Mouse (Mus musculus): ENCODE results near the gene Iqschfp. TPM values are rescaled to one million over a fixed set of nuclear protein-coding genes. Genes with fewer than 3 reads are reported as not detected.

Gene Iqschfp
- polyA plus RNA-seq, 1 experiment from 2014 or later = 5.3 TPM

DNA sequence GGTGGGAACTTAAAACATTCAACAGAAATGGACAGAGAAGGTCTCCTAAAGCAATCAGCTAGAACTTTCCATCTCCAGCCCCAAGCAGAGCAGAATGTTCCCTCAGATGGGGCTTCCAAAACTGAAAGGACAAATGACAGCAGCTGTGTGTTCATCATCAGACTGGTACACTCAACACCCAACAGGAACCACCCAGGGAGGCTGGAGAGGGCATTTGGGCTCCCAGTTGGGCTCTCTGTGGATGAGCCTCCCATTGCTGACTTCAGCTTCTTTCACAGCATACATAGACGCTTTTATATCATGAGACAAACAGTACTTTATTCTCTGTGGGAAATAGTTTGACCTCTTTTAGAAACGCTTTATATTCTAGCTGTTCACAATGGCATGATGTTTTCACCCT is 464.5 kb downstream of the Iqschfp start:
- no peak overlapping the region for H3K27ac ChIP-seq (ENCODE audit: low read length)
- H3K4me3 ChIP-seq (replicated peaks; ENCODE audit: low read length) = no peak overlapping the region
- H3K36me3 ChIP-seq (ENCODE audit: control insufficient read depth, insufficient read depth) = no peaks in the 10 kb centered on the region
- ATAC-seq = no peak
- H3K4me2 ChIP-seq (ENCODE audit: low read length) = no peak overlapping the region
- no peak overlapping the region for H3K9ac ChIP-seq (replicated peaks; ENCODE audit: low read depth, low read length)
- H3K4me1 ChIP-seq (replicated peaks; ENCODE audit: control insufficient read depth, insufficient read depth, low read length) = peaks cover 3% of the 10 kb centered on the region
- no peaks in the 10 kb centered on the region for H3K27me3 ChIP-seq (replicated peaks; ENCODE audit: control insufficient read depth, insufficient read depth, low read length)
- 87% methylated on average over 2 of the region's 2 CpGs for WGBS
- peaks cover 3% of the 10 kb centered on the region; the same call in 1 of the 2 replicates for H3K9me3 ChIP-seq (ENCODE audit: control insufficient read depth, low read length)

DNA sequence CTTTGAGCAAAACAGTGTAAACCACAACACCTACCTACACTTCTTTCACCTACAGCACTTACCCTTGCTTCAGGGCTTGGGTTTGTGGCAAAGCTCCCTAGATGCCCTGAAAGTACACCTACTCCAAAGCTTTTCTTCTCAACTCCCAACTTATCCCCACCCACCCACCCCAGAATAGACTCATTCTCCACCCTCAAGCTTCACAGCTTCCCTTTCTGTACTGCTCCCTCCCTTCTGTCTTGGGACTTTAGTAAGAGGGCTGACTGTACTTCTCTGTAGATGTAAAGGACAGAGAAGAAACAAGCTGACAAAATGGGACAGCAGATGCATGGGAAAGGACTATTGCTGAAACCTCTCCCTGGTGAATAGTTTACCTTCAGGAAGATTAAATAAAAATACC is 476.0 kb downstream of the Iqschfp start:
- Histone ChIP-seq H3K27ac (ENCODE audit: low read length) (no peak overlapping the region), H3K36me3 (ENCODE audit: control insufficient read depth, insufficient read depth) (no peaks in the 10 kb centered on the region), H3K4me2 (ENCODE audit: low read length) (no peak overlapping the region), H3K9me3 (ENCODE audit: control insufficient read depth, low read length) (no peaks in the 10 kb centered on the region), H3K4me1 (replicated peaks; ENCODE audit: control insufficient read depth, insufficient read depth, low read length) (no peaks in the 10 kb centered on the region), H3K4me3 (replicated peaks; ENCODE audit: low read length) (no peak overlapping the region), H3K27me3 (replicated peaks; ENCODE audit: control insufficient read depth, insufficient read depth, low read length) (no peaks in the 10 kb centered on the region), H3K9ac (replicated peaks; ENCODE audit: low read depth, low read length) (no peak overlapping the region)
- no peak for ATAC-seq

DNA sequence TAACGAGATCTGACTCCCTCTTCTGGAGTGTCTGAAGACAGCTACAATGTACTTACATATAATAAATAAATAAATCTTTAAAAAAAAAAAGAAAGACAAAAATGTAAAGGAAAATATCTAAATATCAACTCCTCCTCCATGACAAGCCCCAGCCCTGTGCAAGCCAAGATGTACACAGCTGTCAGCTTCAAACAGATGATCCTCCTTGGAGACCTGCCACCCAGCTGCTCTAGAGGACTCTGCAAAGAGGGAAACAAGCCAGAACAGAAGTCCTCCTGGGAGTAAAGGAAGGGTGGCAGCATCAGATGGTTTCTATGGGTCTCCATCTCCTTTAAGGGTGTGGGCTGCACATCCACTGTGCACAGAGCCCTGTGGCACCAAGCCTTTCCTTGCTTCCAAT is 480.9 kb downstream of the Iqschfp start:
- no peak overlapping the region for H3K4me3 ChIP-seq (replicated peaks; ENCODE audit: low read length)
- H3K27me3 ChIP-seq (replicated peaks; ENCODE audit: control insufficient read depth, insufficient read depth, low read length) = no peaks in the 10 kb centered on the region
- H3K9me3 ChIP-seq (ENCODE audit: control insufficient read depth, low read length) = no peaks in the 10 kb centered on the region
- H3K9ac ChIP-seq (replicated peaks; ENCODE audit: low read depth, low read length) = no peak overlapping the region
- H3K4me2 ChIP-seq (ENCODE audit: low read length) = no peak overlapping the region
- H3K27ac ChIP-seq (ENCODE audit: low read length) = no peak overlapping the region
- peaks cover 3% of the 10 kb centered on the region; the same call in 1 of the 2 replicates for H3K4me1 ChIP-seq (replicated peaks; ENCODE audit: control insufficient read depth, insufficient read depth, low read length)
- no CpG with 5 or more reads among the region's 1 CpGs for WGBS
- H3K36me3 ChIP-seq (ENCODE audit: control insufficient read depth, insufficient read depth) = no peaks in the 10 kb centered on the region
- no peak for ATAC-seq

DNA sequence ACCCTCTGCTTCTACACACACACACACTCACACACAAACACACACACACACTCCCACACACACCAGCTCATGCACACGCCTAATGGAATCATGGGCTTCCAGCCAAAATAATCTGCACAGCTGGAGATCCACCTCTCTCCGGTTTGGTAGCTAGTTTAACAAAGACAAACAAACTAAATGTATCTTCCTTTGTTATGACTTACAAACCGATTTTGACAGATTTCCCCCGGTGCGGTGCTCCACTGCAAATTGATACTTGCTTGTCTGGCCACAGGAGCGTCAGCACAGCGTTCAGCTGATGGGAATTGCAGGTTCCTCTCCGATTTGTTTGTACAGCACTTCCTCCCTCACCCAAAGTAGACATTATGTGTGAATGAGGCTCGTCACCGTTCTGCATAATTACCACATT is 483.1 kb downstream of the Iqschfp start:
- Histone ChIP-seq H3K9ac (replicated peaks; ENCODE audit: low read depth, low read length) (no peak overlapping the region), H3K4me3 (replicated peaks; ENCODE audit: low read length) (no peak overlapping the region), H3K27ac (ENCODE audit: low read length) (no peak overlapping the region), H3K9me3 (ENCODE audit: control insufficient read depth, low read length) (no peaks in the 10 kb centered on the region), H3K36me3 (ENCODE audit: control insufficient read depth, insufficient read depth) (no peaks in the 10 kb centered on the region), H3K4me1 (replicated peaks; ENCODE audit: control insufficient read depth, insufficient read depth, low read length) (peaks cover 3% of the 10 kb centered on the region; the same call in 1 of the 2 replicates), H3K4me2 (ENCODE audit: low read length) (no peak overlapping the region), H3K27me3 (replicated peaks; ENCODE audit: control insufficient read depth, insufficient read depth, low read length) (no peaks in the 10 kb centered on the region)
- 34% methylated on average over 10 of the region's 10 CpGs for WGBS
- peak; percentile 69 for ATAC-seq

DNA sequence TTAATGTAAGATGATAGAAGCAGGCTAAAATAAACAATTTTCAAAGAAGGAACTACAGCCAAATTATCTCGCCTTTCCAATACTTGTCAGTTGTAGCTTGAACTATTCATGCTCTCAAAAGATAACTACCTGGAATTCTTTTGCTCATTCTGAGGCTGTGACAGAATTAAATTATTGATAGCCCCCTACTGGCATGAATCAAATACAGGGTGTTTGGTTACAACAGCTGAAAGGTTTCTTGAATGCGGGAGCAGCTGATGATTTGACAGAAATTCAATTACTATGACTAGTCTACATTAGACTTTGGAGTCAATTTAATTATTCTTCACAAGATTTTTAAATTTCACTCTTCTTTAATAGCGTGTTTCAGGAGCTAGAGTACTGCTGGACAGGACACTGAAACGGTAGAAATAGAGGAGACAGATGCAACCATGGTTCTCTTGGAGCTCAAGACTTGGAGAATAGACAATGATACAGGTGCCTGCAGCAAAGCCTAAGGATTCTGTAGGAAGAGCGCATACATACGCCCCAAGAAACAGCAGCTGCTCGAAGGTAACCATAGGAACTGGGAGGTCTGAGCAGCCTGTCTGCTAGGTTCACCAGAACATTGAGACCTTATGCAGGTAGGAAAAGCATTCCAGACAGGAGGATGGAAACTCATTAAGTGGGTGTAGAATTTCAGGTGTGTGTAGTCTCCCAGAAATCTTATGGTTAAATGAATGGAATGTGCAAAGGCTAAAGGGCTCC is 485.6 kb downstream of the Iqschfp start:
- Histone ChIP-seq H3K4me1 (replicated peaks; ENCODE audit: control insufficient read depth, insufficient read depth, low read length) (peaks cover 3% of the 10 kb centered on the region; the same call in 1 of the 2 replicates), H3K27me3 (replicated peaks; ENCODE audit: control insufficient read depth, insufficient read depth, low read length) (no peaks in the 10 kb centered on the region), H3K4me2 (ENCODE audit: low read length) (no peak overlapping the region), H3K4me3 (replicated peaks; ENCODE audit: low read length) (no peak overlapping the region), H3K27ac (ENCODE audit: low read length) (no peak overlapping the region), H3K36me3 (ENCODE audit: control insufficient read depth, insufficient read depth) (no peaks in the 10 kb centered on the region), H3K9me3 (ENCODE audit: control insufficient read depth, low read length) (no peaks in the 10 kb centered on the region), H3K9ac (replicated peaks; ENCODE audit: low read depth, low read length) (no peak overlapping the region)
- 73% methylated on average over 7 of the region's 7 CpGs for WGBS
- ATAC-seq = no peak

DNA sequence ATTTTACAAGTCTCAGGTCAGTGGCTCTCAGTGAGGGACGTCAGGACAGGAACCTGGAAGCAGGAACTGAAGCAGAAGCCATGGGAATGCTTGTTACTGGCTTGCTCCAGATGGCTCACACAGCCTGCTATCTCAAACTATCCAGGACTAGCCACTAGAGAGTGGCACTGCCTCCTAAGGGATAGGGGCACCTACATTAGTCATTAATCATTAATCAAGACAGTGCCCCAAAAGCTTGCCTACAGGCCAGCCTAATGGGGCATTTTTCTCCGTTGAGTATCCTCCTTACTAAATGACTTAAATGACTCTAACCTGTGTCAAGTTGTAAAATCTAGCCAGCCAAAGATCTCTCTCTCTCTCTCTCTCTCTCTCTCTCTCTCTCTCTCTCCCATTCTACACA is 486.8 kb downstream of the Iqschfp start:
- H3K27ac ChIP-seq (ENCODE audit: low read length) = no peak overlapping the region
- 86% methylated on average over 2 of the region's 2 CpGs for whole genome bisulfite sequencing
- no peak overlapping the region for H3K4me2 ChIP-seq (ENCODE audit: low read length)
- H3K9ac ChIP-seq (replicated peaks; ENCODE audit: low read depth, low read length) = no peak overlapping the region
- H3K9me3 ChIP-seq (ENCODE audit: control insufficient read depth, low read length) = no peaks in the 10 kb centered on the region
- H3K4me1 ChIP-seq (replicated peaks; ENCODE audit: control insufficient read depth, insufficient read depth, low read length) = peaks cover 3% of the 10 kb centered on the region; the same call in 1 of the 2 replicates
- ATAC-seq = no peak
- H3K36me3 ChIP-seq (ENCODE audit: control insufficient read depth, insufficient read depth) = no peaks in the 10 kb centered on the region
- H3K4me3 ChIP-seq (replicated peaks; ENCODE audit: low read length) = no peak overlapping the region
- H3K27me3 ChIP-seq (replicated peaks; ENCODE audit: control insufficient read depth, insufficient read depth, low read length) = no peaks in the 10 kb centered on the region

DNA sequence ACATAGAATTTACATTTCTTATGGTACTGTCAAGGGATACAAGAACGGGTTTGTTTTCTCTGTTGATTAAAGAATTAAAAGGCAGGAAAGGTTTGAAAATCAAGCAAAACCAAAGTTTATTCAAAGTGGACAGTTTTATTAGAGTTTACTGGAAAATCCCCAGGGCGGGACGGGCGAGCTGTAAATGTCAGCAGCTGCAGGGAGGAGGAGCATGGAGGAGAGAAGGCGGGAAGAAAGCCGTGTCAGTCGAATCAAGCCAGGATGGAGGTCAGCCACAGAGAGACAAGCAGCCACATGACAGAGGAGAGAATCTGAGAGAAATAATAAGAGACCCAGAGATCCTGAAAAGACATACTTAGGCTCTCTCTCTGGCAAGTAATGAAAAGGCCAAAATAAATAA is 487.2 kb downstream of the Iqschfp start:
- no peak overlapping the region for H3K4me2 ChIP-seq (ENCODE audit: low read length)
- H3K9me3 ChIP-seq (ENCODE audit: control insufficient read depth, low read length) = no peaks in the 10 kb centered on the region
- H3K27me3 ChIP-seq (replicated peaks; ENCODE audit: control insufficient read depth, insufficient read depth, low read length) = no peaks in the 10 kb centered on the region
- no peaks in the 10 kb centered on the region for H3K36me3 ChIP-seq (ENCODE audit: control insufficient read depth, insufficient read depth)
- H3K4me3 ChIP-seq (replicated peaks; ENCODE audit: low read length) = no peak overlapping the region
- 53% methylated on average over 7 of the region's 7 CpGs for WGBS
- no peak overlapping the region for H3K27ac ChIP-seq (ENCODE audit: low read length)
- peaks cover 3% of the 10 kb centered on the region; the same call in 1 of the 2 replicates for H3K4me1 ChIP-seq (replicated peaks; ENCODE audit: control insufficient read depth, insufficient read depth, low read length)
- no peak for ATAC-seq
- no peak overlapping the region for H3K9ac ChIP-seq (replicated peaks; ENCODE audit: low read depth, low read length)

DNA sequence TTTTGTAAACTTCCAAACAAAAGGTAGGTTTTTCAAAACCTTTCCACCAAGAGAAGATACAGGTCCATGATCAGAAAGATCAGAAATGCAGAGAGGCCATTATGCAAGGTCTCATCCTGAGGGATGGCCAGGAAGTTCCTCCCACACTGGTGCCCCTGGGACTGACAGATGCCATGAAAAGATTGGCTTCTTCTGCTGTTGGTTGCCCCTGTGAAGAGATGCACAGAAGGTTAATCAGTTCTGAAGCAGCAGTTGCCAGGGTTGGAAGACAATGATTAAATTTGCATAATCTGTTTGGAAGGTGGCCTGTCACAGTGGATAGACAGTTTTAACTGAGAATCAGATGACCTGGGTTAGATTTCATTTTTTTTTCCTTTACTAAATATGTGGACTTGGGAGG is 491.6 kb downstream of the Iqschfp start:
- ATAC-seq = no peak
- Histone ChIP-seq H3K9me3 (ENCODE audit: control insufficient read depth, low read length) (no peaks in the 10 kb centered on the region), H3K27me3 (replicated peaks; ENCODE audit: control insufficient read depth, insufficient read depth, low read length) (no peaks in the 10 kb centered on the region), H3K36me3 (ENCODE audit: control insufficient read depth, insufficient read depth) (no peaks in the 10 kb centered on the region), H3K27ac (ENCODE audit: low read length) (no peak overlapping the region), H3K4me3 (replicated peaks; ENCODE audit: low read length) (no peak overlapping the region), H3K4me1 (replicated peaks; ENCODE audit: control insufficient read depth, insufficient read depth, low read length) (no peaks in the 10 kb centered on the region), H3K4me2 (ENCODE audit: low read length) (no peak overlapping the region), H3K9ac (replicated peaks; ENCODE audit: low read depth, low read length) (no peak overlapping the region)

DNA sequence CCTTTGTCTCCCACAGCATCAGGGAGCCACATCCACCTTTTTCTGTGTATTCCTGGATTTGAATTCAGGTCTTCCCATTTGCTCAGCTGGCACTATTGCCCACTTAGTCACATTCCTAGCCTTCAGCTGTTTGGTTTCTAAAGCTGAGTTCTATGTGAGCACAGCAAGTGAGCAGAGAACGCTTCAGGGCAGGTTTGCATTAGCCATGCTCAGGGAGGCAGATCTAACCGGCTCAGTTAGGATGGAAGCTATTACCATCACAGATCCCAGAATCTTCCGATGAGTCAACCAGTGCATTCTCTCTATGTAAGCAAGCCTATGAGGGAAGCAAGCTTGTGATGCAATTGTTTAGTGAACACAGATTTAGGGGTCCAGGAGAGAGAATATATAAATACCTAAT is 493.5 kb downstream of the Iqschfp start:
- ATAC-seq = no peak
- no peak overlapping the region for H3K9ac ChIP-seq (replicated peaks; ENCODE audit: low read depth, low read length)
- H3K36me3 ChIP-seq (ENCODE audit: control insufficient read depth, insufficient read depth) = no peaks in the 10 kb centered on the region
- WGBS = 92% methylated on average over 3 of the region's 3 CpGs
- H3K27me3 ChIP-seq (replicated peaks; ENCODE audit: control insufficient read depth, insufficient read depth, low read length) = no peaks in the 10 kb centered on the region
- H3K4me2 ChIP-seq (ENCODE audit: low read length) = no peak overlapping the region
- H3K9me3 ChIP-seq (ENCODE audit: control insufficient read depth, low read length) = no peaks in the 10 kb centered on the region
- H3K4me1 ChIP-seq (replicated peaks; ENCODE audit: control insufficient read depth, insufficient read depth, low read length) = no peaks in the 10 kb centered on the region
- no peak overlapping the region for H3K27ac ChIP-seq (ENCODE audit: low read length)
- H3K4me3 ChIP-seq (replicated peaks; ENCODE audit: low read length) = no peak overlapping the region

DNA sequence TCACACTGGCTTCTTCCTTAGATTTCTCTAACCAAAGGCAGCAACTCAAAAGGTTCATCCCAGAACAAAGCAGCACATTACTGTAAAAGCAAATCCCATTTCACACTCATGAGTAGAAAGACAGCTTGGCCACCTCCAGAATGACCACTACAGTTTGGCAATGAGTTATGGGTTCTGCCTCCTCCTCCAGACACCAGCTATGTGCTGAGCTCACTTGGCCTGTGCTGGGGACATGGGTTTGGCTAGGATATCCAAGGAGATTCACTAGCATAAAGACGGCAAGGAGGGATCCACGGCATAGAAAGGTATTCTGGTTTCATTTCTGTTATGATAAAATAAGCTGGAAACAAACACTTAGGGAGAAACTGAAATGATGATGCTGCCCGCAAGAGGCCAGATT is 496.0 kb downstream of the Iqschfp start:
- Histone ChIP-seq H3K9ac (replicated peaks; ENCODE audit: low read depth, low read length) (no peak overlapping the region), H3K36me3 (ENCODE audit: control insufficient read depth, insufficient read depth) (no peaks in the 10 kb centered on the region), H3K27me3 (replicated peaks; ENCODE audit: control insufficient read depth, insufficient read depth, low read length) (no peaks in the 10 kb centered on the region), H3K4me1 (replicated peaks; ENCODE audit: control insufficient read depth, insufficient read depth, low read length) (no peaks in the 10 kb centered on the region), H3K4me3 (replicated peaks; ENCODE audit: low read length) (no peak overlapping the region), H3K9me3 (ENCODE audit: control insufficient read depth, low read length) (no peaks in the 10 kb centered on the region), H3K27ac (ENCODE audit: low read length) (no peak overlapping the region), H3K4me2 (ENCODE audit: low read length) (no peak overlapping the region)
- 92% methylated on average over 3 of the region's 3 CpGs for WGBS
- no peak for ATAC-seq
